Mouse (Mus musculus) midbrain, postnatal 0 days (tissue): ENCODE data around the gene Fasn. TPM values are rescaled to one million over a fixed set of nuclear protein-coding genes. Genes with fewer than 3 reads are reported as not detected.
A peak's percentile ranks its signal among the peaks of the same experiment; 100 is the strongest.
"Not testable (repeated sequence)": the region's sequence is repeated elsewhere in the genome, so short reads cannot be mapped to it uniquely, and the experiment has no call there.

Source experiments
- ATAC-seq: fragments of 200-750 bp; cut with Nextera tagmentation; 2 replicates; pipeline ENCODE4 v1.8.0; 2017; ENCODE audit warnings: moderate number of reproducible peaks, mild to moderate bottlenecking, moderate TSS enrichment, moderate library complexity; ENCODE audit not compliant: low FRiP score
- DNase-seq: peaks from one replicate; pipeline ENCODE4 v3.0.0-alpha.2; 2015; ENCODE audit warnings: low spot score
- H3K27ac ChIP-seq: fragments of 300-500 bp; sonication (generic); 2 replicates; pipeline ENCODE4 v1.5.1; 2014; ENCODE audit warnings: low read depth, mild to moderate bottlenecking, low read length, mixed read lengths
- H3K27me3 ChIP-seq: fragments of 300-500 bp; sonication (generic); 2 replicates; pipeline ENCODE4 v1.6.1; 2014; ENCODE audit warnings: low read length, control low read depth, mixed read lengths; ENCODE audit not compliant: insufficient read depth
- H3K36me3 ChIP-seq: fragments of 300-500 bp; sonication (generic); 2 replicates; pipeline ENCODE4 v1.6.1; 2014; ENCODE audit warnings: low read length, control low read depth, mixed read lengths; ENCODE audit not compliant: insufficient read depth
- H3K4me1 ChIP-seq: fragments of 300-500 bp; sonication (generic); 2 replicates; pipeline ENCODE4 v1.6.1; 2014; ENCODE audit warnings: mild to moderate bottlenecking, control low read depth, antibody characterized with exemption, low read length, mixed read lengths; ENCODE audit not compliant: insufficient read depth
- H3K4me2 ChIP-seq: fragments of 300-500 bp; sonication (generic); 2 replicates; pipeline ENCODE4 v1.6.1; 2014; ENCODE audit warnings: low read depth, mild to moderate bottlenecking, low read length, mixed read lengths; ENCODE audit not compliant: poor library complexity, severe bottlenecking
- H3K4me3 ChIP-seq: fragments of 300-500 bp; sonication (generic); 2 replicates; pipeline ENCODE4 v1.5.1; 2014; ENCODE audit warnings: low read depth, mild to moderate bottlenecking, low read length, moderate library complexity
- H3K9ac ChIP-seq: fragments of 300-500 bp; sonication (generic); replicated peaks from 2 replicates; pipeline ENCODE4 v1.6.1; 2014; ENCODE audit warnings: mild to moderate bottlenecking, low read length, moderate library complexity, mixed read lengths; ENCODE audit not compliant: poor library complexity, severe bottlenecking
- H3K9me3 ChIP-seq: fragments of 300-500 bp; sonication (generic); 2 replicates; pipeline ENCODE4 v1.6.1; 2016; ENCODE audit warnings: low read length, control low read depth
- CTCF ChIP-seq: IDR thresholded peaks from 2 replicates; pipeline ENCODE4 v1.5.1; 2016; ENCODE audit warnings: antibody characterized with exemption, mild to moderate bottlenecking
- WGBS: fragments of 180-500 bp; shearing (Covaris S2); extraction: QIAGEN DNeasy Blood & Tissue Kit; methylation state at CpG from one replicate; pipeline ENCODE4 v1.1.7; 2014; 5-methylcytosine and 5-hydroxymethylcytosine counted together
- polyA plus RNA-seq: library from polyadenylated mRNA; unstranded; fragments of >200 nt; fragmentation: Nextera tagmentation; extraction: Ambion mirVana; gene quantifications from 2 replicates; pipeline ENCODE4 v1.2.1, GENCODE M21; 2015
- total RNA-seq: library from RNA; depleted of rRNA; stranded (reverse); fragments of >200 nt; gene quantifications from 2 replicates; pipeline ENCODE4 v1.2.3, GENCODE M21; 2014

The Fasn gene
- total and polyA plus RNA-seq, 2 experiments from 2014 or later = 76.0 to 488 TPM

DNA sequence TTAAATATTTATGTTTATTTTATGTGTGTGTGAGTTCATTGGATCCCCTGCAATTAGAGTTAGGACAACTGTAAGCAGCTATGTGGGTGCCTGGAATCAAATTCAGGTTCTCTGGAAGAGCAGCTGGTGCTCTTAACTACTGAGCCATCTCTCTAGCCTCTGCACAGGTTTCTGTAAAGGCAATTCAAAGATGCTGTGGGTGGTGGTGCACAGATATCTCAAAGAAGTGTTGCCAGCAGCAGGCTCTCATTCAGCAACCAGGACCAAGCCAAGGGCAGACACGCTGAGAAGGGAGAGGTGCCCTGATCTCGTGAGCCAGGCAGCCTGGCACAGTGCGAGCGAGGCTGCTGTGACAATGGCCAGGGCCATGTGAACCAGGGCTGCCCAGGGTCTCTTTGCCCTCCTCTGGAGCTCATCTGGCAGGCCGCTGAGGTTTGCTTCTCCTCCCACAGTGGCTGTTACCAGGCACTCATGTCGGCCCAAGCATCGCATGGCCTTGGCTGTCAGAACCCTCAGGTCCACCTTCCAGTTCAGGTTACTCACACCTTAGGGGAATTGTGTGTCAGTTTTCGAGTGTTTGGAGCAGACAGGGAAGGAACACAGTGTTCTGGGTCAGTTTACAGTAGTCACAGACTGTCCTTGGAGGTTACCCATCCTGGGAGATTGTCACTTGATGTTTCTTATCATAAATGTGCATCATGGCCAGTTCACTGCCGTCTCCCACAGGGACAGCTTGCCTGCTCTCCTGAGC lies 22.6 kb upstream of the Fasn start:
- H3K4me1 ChIP-seq = no peaks in the 10 kb centered on the region
- 86% methylated on average over 9 of the region's 9 CpGs for WGBS
- no peaks in the 10 kb centered on the region for H3K36me3 ChIP-seq
- H3K27ac ChIP-seq = no peak overlapping the region
- no peak overlapping the region for H3K4me2 ChIP-seq
- H3K27me3 ChIP-seq = no peaks in the 10 kb centered on the region
- ATAC-seq (no peak), DNase-seq (no peak)
- H3K4me3 ChIP-seq = no peak overlapping the region
- no peak for TF ChIP-seq CTCF
- H3K9me3 ChIP-seq = no peaks in the 10 kb centered on the region
- no peak overlapping the region for H3K9ac ChIP-seq

DNA sequence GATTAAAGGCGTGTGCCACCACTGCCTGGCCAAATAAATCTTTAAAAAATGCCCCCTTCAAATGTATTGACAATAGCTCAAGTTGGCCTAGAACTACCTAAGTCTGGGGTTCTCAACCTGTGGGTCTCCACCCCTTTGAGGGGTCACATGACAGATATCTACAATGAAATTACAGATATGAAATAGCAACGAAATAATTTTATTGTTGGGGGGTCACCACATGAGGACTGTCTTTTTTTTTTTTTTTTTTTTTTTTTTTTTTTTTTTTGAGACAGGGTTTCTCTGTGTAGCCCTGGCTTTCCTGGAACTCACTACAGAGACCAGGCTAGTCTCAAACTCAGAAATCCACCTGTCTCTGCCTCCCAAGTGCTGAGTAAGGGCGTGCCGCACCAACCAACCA lies 20.0 kb upstream of the Fasn start:
- H3K9me3 ChIP-seq = no peaks in the 10 kb centered on the region
- no peaks in the 10 kb centered on the region for H3K27me3 ChIP-seq
- H3K36me3 ChIP-seq = no peaks in the 10 kb centered on the region
- DNase-seq (no peak), ATAC-seq (no peak)
- WGBS = 89% methylated on average over 4 of the region's 4 CpGs
- no peaks in the 10 kb centered on the region for H3K4me1 ChIP-seq
- no peak for TF ChIP-seq CTCF
- H3K4me2 ChIP-seq = no peak overlapping the region
- no peak overlapping the region for H3K9ac ChIP-seq
- no peak overlapping the region for H3K4me3 ChIP-seq
- H3K27ac ChIP-seq = no peak overlapping the region

DNA sequence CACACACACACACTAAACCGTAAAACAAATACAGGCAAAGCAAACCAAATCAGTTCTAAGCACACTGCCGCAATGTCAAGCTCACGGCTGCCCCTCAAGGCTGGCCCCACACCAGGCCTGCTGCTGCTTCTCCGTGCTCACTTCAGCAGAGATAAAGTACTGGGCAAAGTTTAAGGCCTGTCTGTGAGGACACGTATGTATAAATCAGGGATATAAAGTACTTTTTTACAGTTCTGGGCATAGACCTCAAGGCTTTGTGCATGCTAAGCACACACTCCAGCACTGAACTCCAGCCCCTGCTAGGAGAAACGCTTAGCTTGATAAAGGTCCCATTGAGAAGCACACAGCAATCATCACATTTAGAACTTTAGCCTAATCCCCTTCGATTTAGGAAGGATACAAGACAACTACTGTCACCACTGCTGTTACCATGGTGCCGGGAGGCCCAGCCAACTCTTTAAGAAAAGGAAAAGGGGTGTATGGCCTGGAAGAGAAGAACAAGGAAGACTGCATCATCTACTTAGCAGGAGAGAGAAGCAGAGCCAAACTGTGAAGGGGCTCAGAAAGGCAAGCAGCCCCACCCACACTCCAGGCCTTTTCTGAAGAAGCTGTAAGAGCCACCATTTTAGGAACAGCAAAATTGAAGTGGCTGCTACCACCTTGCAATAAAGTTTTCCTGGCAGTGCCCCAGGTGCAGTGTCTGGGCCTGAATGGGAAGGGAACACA lies 9.4 kb upstream of the Fasn start:
- peak; percentile 70 for DNase-seq
- ATAC-seq = peak; percentile 82
- no peak overlapping the region for H3K9ac ChIP-seq
- no peak overlapping the region for H3K4me3 ChIP-seq
- no peak overlapping the region for H3K4me2 ChIP-seq
- H3K27me3 ChIP-seq = no peaks in the 10 kb centered on the region
- H3K9me3 ChIP-seq = no peaks in the 10 kb centered on the region
- WGBS = 16% methylated on average over 8 of the region's 8 CpGs
- no peak for TF ChIP-seq CTCF
- H3K27ac ChIP-seq = peak overlapping the region; percentile 73
- no peaks in the 10 kb centered on the region for H3K36me3 ChIP-seq
- no peaks in the 10 kb centered on the region for H3K4me1 ChIP-seq

DNA sequence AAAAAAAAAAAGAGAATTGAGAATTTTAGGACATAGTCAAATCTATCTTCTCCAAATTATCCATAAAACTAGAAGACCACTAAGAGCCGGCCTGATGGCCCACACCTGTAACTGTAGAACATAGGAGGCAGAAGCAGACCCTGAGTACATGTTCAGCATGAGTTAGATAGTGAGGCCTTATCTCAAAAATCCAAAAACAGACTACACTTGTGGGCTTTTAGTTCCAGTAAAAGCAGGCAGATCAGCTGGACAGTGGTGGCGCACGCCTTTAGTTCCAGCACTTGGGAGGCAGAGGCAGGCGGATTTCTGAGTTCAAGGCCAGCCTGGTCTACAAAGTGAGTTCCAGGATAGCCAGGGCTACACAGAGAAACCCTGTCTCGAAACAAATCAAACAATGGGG lies 8.6 kb upstream of the Fasn start:
- not testable (repeated sequence) for H3K4me1 ChIP-seq, ATAC-seq, H3K36me3 ChIP-seq, H3K9ac ChIP-seq, H3K9me3 ChIP-seq, H3K4me2 ChIP-seq, H3K4me3 ChIP-seq, H3K27me3 ChIP-seq, DNase-seq
- 92% methylated on average over 5 of the region's 5 CpGs for WGBS
- 0 out of 2 replicates have a peak overlapping the region, but pooled peaks have one; percentile 67 for H3K27ac ChIP-seq

DNA sequence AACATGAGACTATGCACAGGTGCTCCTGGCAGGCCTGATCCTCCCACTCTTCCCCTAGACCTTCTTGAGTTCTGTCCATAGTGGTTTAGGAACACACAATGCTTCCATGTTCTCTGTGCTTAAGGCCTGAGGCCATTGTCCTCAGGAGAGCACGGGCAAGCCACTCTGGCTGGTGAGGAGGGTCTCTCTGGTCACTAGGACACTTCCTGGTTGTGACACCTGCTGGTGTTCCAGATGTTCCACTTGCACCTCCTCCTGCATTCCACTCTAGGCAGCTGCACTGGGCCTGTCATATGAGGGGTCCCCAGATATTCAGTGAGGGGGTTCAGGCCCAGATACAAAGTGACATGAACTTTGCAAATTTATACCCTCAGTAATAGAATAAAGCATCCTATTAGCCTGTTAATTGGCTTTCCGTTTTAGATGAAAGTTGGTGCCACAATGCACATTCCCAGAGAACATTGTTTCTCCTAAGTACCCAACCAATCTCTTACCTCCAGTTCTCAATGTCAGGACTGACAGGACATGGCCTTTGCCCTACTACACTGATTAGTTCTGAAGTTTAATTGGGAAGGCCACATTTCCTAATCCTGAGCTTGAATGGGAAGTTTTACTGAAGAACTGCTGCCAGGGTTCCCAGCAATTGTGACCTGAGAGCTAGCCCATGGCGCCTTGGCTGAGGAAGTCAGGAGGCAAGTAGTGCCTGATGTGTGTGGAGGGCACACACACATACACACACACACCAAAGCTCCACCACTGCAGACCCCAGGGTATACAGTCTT lies 7.5 kb upstream of the Fasn start:
- no peaks in the 10 kb centered on the region for H3K36me3 ChIP-seq
- DNase-seq = no peak
- no peak overlapping the region for H3K9ac ChIP-seq
- H3K4me2 ChIP-seq = no peak overlapping the region
- 85% methylated on average over 3 of the region's 3 CpGs for WGBS
- no peaks in the 10 kb centered on the region for H3K9me3 ChIP-seq
- no peaks in the 10 kb centered on the region for H3K27me3 ChIP-seq
- TF ChIP-seq CTCF = no peak
- no peaks in the 10 kb centered on the region for H3K4me1 ChIP-seq
- H3K4me3 ChIP-seq = no peak overlapping the region
- no peak for ATAC-seq
- no peak overlapping the region for H3K27ac ChIP-seq
